Mouse (Mus musculus) thymus, postnatal 10 days (tissue): ENCODE results near the gene Ppa1.

ENCODE experiments used
- DNase-seq, 2 experiments: peaks; one replicate each; pipeline ENCODE4 v3.0.0; 2021; ENCODE audit warnings: low spot score in 2 of 2

Gene Ppa1

DNA sequence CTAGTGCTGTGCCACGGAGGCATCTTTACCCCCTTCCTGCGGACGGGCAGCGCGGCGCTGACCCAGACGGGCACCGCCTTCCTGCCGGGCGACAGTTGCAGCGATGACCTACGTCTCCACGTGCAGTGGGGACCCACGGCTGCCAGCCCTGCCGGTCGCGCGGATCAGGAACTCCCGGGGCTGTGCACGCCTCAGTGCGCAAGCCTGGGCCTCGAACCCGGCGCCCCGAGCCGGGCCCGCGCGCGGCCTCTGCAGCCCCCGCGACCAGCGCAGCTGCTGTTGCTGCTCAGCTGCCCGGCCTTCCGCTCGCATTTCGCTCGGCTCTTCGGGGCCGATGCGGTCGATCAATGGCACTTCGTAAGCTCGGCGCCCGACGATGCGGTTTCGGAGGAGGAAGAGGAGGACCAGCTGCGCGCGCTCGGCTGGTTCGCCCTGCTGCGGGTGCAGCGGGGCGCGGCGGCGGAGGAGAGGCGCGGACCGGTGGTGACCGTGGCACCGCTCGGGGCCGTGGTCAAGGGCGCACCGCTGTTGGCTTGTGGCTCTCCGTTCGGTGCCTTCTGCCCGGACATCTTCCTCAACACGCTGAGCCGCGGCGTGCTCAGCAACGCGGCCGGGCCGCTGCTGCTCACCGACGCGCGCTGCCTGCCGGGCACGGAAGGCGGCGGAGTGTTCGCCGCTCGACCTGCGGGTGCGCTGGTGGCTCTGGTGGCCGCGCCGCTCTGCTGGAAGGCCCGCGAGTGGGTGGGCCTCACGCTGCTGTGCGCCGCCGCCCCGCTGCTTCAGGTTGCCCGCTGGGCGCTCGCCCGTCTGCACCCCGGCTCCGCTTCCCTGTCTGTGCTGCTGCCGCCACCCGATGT, 47.6 kb downstream of the Ppa1 start:
- peak; percentile 18 to 37 for DNase-seq

DNA sequence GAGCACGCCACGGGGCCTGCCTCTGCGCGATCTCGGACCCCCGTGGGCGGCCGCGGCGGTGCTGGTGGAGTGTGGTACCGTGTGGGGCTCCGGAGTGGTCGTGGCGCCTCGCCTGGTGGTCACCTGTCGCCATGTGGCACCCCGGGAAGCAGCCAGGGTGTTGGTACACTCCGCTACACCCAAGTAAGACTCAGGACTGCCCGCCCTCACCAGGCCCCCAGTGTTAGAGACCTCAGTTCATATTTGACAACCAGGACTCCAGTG, 48.1 kb downstream of the Ppa1 start:
- DNase-seq = no peak

GRCm38 (mm10) chr10:61697028-61697427, 48.7 kb downstream of the Ppa1 start:
- no peak for DNase-seq

- no peak for DNase-seq
Observed at GRCm38 (mm10) chr10:61704663-61705062, 56.3 kb downstream of the Ppa1 start.

- no peak for DNase-seq
Observed at GRCm38 (mm10) chr10:61706412-61707375, 58.3 kb downstream of the Ppa1 start.

DNA sequence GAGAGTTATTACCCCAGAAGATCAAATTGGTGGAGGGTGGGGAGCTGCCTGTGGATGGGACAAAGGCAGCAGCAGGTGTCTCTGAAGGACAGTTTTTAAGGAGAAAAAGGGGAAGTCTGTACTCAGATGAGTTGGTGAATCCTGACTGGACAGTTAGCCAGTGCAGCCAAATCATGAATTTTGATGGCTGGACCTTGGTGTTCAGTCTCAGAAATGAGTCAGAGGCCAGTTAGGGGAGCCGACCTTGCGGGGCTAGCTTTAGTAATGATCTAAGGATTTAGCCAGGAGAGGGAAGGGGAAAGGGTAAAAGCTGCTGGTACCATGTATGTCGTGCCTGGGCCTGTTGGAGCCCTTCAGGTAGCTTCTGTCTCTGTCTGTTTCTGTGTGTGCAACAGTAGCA, 65.2 kb downstream of the Ppa1 start:
- DNase-seq = no peak

DNA sequence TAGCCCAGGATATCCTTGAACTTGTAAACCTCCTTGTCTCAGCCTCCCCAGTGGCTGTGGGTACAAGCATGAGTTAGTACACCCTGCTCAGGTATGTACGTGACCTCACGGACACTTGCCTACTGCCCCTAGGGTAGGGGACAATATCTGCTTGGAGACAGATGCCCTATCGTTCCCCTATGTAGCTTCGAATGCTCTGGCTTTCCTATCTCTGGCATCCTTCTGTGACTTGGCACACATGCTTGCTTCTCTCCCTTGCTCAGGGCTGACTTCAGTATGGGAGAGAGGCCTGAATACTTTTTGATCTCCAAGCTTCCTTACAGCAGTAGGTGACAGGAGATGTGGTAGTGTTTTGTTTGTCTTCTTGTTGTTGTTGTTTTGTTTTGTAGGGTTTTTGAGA, 65.8 kb downstream of the Ppa1 start:
- DNase-seq = no peak

DNA sequence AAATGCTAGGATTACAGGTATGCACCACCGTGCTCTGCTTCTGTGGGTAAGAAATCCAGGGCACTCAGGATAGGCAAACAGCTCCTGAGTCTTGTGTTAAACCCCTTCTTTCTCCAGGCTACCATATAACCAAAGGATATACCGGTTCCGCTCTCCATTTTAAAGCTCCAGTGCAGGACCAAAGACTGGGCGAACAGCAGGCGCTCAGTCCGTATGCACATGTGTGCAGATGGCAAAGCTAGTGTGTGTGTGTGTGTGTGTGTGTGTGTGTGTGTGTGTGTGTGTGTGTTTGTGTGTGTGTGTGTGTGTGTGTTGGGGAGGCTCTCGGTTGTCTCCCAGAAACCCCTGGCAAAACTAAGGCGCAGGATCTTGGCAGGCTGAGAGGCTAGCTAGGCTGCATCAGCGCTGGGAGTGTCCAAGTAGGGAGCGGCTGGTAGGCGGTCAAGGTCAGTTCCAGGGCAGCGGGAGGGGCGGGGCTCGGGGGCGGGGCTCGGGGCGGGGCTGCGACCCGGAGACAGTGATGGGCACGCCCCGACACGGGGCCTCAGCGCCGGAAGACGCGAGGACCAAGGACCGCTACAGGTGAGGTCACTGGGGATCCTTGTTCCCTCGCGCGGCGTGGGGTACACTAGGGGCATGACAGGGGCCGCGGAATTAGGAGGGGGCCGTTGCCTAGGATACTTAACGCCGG, 66.6 kb downstream of the Ppa1 start, which contains the start of gene Aifm2:
TSS of gene Aifm2 (plus strand) at position 493 of the 691 bp plus-strand sequence.
- DNase-seq = no peak

GRCm38 (mm10) chr10:61715462-61715837, 67.1 kb downstream of the Ppa1 start:
- DNase-seq = no peak

- no peak for DNase-seq
Observed at GRCm38 (mm10) chr10:61715996-61716864, 67.9 kb downstream of the Ppa1 start.

GRCm38 (mm10) chr10:61717406-61718296, 69.3 kb downstream of the Ppa1 start:
- no peak for DNase-seq

DNA sequence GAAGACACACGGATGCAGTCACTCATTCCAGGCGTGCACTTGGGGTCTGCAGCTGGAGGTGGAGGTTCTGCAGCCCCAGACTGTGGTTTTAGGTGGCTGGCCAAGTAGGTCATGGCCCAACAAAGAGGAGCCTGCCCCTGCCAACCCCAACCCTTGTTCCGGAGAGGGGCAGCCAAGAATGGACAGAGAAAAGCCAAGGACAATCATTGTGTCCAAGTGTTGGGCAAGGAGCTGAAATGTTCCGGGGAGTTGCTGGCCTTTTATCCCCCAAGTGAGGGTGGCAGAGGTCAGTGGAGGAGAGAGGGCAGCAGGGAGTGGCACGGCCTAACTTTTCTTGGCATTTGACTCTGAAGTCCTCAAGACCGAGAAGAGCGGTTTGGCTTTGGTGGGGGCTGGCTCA, 72.0 kb downstream of the Ppa1 start:
- no peak for DNase-seq

- DNase-seq = no peak
Observed at GRCm38 (mm10) chr10:61722215-61722614, 73.9 kb downstream of the Ppa1 start.

DNA sequence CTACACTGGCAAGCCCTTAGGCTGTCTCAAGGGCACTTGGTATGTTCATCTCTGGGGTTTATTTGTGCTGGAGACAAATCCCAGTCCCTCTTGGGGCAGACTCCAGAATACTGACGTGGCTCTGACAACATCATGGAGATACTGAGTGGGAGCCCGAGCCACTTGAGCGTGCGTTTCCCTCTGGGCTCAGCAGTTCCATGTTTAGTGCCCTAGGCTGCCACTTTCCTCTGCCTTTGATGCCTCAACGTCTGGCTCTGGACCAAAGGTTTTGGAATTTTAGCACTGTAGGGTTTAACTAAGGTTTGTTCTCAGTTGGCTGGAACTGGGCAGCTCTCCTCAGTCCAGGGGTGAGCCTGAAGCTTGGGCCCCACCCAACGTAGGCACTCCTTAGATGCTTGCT, 74.9 kb downstream of the Ppa1 start:
- no peak for DNase-seq
